Mouse (Mus musculus) hindbrain, embryonic 14.5 days (tissue): Measurements from ENCODE around the gene Ms4a10. TPM values are rescaled to one million over a fixed set of nuclear protein-coding genes. Genes with fewer than 3 reads are reported as not detected.

Experiments used
- ATAC-seq: fragments of 200-750 bp; cut with Nextera tagmentation; 2 replicates; pipeline ENCODE4 v1.8.0; 2017; ENCODE audit warnings: moderate number of reproducible peaks, mild to moderate bottlenecking, moderate TSS enrichment, moderate library complexity; ENCODE audit not compliant: low FRiP score
- DNase-seq: peaks from one replicate; pipeline ENCODE4 v3.0.0-alpha.2; 2015; ENCODE audit warnings: low spot score
- H3K27ac ChIP-seq: fragments of 300-500 bp; sonication (generic); 2 replicates; pipeline ENCODE4 v1.5.1; 2014; ENCODE audit warnings: mild to moderate bottlenecking, moderate library complexity
- H3K27me3 ChIP-seq: fragments of 300-500 bp; sonication (generic); 2 replicates; pipeline ENCODE4 v1.6.1; 2014; ENCODE audit warnings: mild to moderate bottlenecking, low read length, mixed read lengths; ENCODE audit not compliant: control insufficient read depth, insufficient read depth
- H3K36me3 ChIP-seq: fragments of 300-500 bp; sonication (generic); replicated peaks from 2 replicates; pipeline ENCODE4 v1.6.1; 2014; ENCODE audit not compliant: control insufficient read depth, insufficient read depth
- H3K4me1 ChIP-seq: fragments of 300-500 bp; sonication (generic); replicated peaks from 2 replicates; pipeline ENCODE4 v1.6.1; 2014; ENCODE audit warnings: antibody characterized with exemption, low read length, mixed read lengths; ENCODE audit not compliant: control insufficient read depth, insufficient read depth
- H3K4me2 ChIP-seq: fragments of 300-500 bp; sonication (generic); replicated peaks from 2 replicates; pipeline ENCODE4 v1.6.1; 2014; ENCODE audit warnings: mild to moderate bottlenecking, moderate library complexity
- H3K4me3 ChIP-seq: fragments of 300-500 bp; sonication (generic); replicated peaks from 2 replicates; pipeline ENCODE4 v1.5.1; 2014; ENCODE audit warnings: mild to moderate bottlenecking, low read length
- H3K9ac ChIP-seq: fragments of 300-500 bp; sonication (generic); 2 replicates; pipeline ENCODE4 v1.6.1; 2014
- H3K9me3 ChIP-seq: fragments of 300-500 bp; sonication (generic); 2 replicates; pipeline ENCODE4 v1.6.1; 2016; ENCODE audit warnings: low read length; ENCODE audit not compliant: control insufficient read depth
- WGBS: fragments of 180-500 bp; shearing (Covaris S2); extraction: QIAGEN DNeasy Blood & Tissue Kit; methylation state at CpG from one replicate; pipeline ENCODE4 v1.1.7; 2014; 5-methylcytosine and 5-hydroxymethylcytosine counted together
- polyA plus RNA-seq: library from polyadenylated mRNA; unstranded; fragments of >200 nt; fragmentation: Nextera tagmentation; extraction: Ambion mirVana; gene quantifications from 2 replicates; pipeline ENCODE4 v1.2.1, GENCODE M21; 2014

Ms4a10 gene
- not detected in 2 replicates for polyA plus RNA-seq

DNA sequence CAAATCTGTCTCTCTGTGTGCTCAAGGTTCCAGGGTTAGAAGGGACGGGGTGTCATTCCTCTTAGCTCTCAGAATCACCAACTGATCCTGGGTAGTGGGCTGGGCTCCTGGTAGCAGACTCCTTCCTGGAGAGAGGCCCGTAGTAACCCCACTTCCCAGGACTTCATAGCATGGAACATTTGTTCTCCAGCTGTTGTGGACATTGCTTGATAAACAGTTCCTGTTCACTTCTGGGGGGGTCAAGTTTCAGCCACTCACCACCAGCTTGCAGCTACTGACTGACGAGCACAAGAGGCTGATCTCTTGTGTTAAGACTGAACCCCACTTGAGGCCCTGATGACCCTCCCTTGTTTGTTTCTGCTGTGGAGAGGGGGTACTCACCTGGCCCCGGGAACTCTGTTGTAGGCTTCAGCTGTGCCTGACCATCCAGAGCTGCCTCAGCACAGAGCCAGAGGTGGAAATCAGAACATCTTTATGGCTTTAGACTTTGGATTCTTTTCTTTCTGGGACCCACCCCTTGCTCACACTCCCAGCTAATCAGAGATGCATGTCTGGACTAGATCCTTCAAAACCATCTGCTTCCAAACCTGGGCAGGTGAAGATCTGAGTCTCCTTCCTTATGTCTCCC is at the start of gene Ms4a10:
TSS of gene Ms4a10 (minus strand) at position 433 of the 628 bp plus-strand sequence.
- DNase-seq (no peak), ATAC-seq (no peak)
- Histone ChIP-seq H3K27ac (no peak within 1 kb of the TSS), H3K4me2 (no peak within 1 kb of the TSS), H3K36me3 (no peaks in the 10 kb centered on the region), H3K9me3 (no peaks in the 10 kb centered on the region), H3K4me3 (no peak within 1 kb of the TSS), H3K9ac (no peak within 1 kb of the TSS), H3K4me1 (no peaks in the 10 kb centered on the region), H3K27me3 (no peaks in the 10 kb centered on the region)
- 75% methylated on average over 4 of the region's 4 CpGs for WGBS

DNA sequence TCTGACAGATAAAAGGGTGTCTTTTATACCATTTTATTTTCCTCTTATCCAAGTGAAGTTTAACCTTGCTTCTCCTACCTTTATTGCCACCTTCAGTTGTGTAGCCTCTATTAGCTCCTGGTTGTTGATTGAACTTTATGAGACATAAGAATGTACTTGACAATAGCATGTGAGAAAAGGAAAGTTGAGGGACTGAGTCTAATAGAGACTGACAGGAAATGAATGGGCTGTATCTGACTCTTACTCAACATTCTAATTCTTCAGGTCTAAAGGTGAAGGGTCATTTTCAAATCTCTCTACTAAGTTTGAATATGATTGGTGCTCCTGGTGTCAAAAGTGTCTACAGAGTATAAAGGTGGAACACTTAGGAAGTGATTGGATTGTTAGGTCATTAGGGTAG is 47.9 kb upstream of the Ms4a10 start:
- no peaks in the 10 kb centered on the region for H3K4me1 ChIP-seq
- no peaks in the 10 kb centered on the region for H3K9me3 ChIP-seq
- no peak overlapping the region for H3K27ac ChIP-seq
- H3K4me3 ChIP-seq: no peak overlapping the region
- no peak overlapping the region for H3K4me2 ChIP-seq
- no peaks in the 10 kb centered on the region for H3K36me3 ChIP-seq
- no peaks in the 10 kb centered on the region for H3K27me3 ChIP-seq
- ATAC-seq (no peak), DNase-seq (no peak)
- no peak overlapping the region for H3K9ac ChIP-seq

DNA sequence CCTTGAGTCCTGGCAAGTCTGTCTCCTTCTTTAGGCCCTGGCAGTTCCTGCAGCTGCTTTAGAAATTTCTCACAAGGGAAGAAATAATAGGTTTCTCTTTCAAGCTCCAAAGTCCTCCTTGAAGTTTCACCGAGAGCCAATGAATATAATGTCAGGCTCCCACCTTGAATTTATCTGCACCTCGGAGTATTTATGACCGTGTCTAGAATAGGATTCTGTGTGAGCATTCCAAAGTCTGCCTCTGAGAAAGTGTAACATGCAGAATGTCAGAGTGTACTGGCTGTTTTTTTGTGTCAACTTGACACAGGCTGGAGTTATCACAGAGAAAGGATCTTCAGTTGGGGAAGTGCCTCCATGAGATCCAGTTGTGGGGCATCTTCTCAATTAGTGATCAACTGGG is 43.4 kb upstream of the Ms4a10 start, which contains the start of gene Ms4a18:
TSS of gene Ms4a18 (minus strand) at position 141 of the 400 bp plus-strand sequence.
- Histone ChIP-seq H3K4me3 (no peak within 1 kb of the TSS), H3K9me3 (no peaks in the 10 kb centered on the region), H3K9ac (no peak within 1 kb of the TSS), H3K27ac (no peak within 1 kb of the TSS), H3K4me2 (no peak within 1 kb of the TSS), H3K27me3 (no peaks in the 10 kb centered on the region), H3K36me3 (no peaks in the 10 kb centered on the region), H3K4me1 (no peaks in the 10 kb centered on the region)
- no peak for DNase-seq
- 90% methylated on average over 3 of the region's 3 CpGs for WGBS
- no peak for ATAC-seq

DNA sequence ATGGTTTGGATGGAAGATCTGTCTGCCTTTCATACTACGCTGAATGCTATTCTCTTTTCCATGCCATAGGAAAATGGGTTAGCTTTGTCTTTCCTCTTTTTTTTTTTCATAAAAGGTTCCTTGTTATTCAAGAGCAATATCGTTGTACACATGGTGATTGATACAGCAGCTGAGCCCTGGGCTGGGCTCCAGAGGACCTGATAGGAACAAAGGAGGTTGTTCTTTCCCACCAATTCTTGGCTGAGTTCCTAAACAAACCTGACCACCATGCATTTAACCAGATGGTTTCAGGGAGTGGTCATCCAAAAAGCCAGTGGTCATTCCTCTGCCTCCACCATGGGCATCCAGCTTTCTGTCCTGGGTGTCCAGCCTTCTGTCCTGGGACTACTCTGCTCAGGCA is 42.8 kb upstream of the Ms4a10 start:
- Histone ChIP-seq H3K4me1 (no peaks in the 10 kb centered on the region), H3K27ac (no peak overlapping the region), H3K4me3 (no peak overlapping the region), H3K4me2 (no peak overlapping the region), H3K9me3 (no peaks in the 10 kb centered on the region), H3K9ac (no peak overlapping the region), H3K36me3 (no peaks in the 10 kb centered on the region), H3K27me3 (no peaks in the 10 kb centered on the region)
- DNase-seq (no peak), ATAC-seq (no peak)
- WGBS: 69% methylated on average over 2 of the region's 2 CpGs

DNA sequence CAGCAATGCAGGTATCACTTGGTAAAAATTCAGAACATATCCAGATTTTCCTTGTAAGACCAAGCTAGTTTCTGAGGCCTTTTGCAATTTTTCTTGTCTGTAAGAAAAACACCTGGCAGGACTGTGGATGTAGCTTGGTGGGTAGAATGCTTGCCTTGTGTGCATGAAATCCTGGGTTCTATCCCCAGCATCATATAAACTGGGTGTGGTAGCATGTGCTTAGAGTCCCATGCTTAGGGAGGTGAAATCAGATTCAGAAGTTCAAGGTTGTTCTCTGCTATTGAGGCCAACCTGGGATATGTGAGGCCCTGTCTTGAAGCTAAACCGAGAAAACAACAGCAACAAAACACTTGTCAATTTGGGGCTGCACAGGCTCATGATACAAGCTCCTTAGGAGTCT is 41.5 kb upstream of the Ms4a10 start:
- ATAC-seq: no peak
- 84% methylated on average over 1 of the region's 1 CpGs for WGBS

DNA sequence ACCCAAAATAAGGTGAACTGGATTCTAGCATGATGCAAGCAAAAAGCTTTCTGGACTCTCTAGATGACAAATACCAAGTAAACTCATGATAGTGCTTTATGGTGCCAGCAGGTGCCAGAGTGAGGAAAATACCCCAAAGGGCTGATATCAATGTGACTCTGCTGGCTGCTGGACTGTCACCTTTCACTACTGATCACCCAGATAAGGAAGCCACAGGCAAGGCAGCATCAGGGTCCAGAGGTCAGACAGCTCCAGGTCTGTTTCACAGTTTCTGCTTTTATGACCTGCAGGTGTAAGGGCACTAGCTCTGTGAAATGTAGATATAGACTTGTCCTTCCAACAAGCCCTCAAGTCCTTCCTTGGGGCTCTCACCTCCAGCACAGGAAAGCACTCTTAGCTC is 41.0 kb upstream of the Ms4a10 start:
- no peaks in the 10 kb centered on the region for H3K4me1 ChIP-seq
- DNase-seq: no peak
- ATAC-seq: no peak
- no peaks in the 10 kb centered on the region for H3K36me3 ChIP-seq
- no peak overlapping the region for H3K27ac ChIP-seq
- H3K4me3 ChIP-seq: no peak overlapping the region
- H3K9me3 ChIP-seq: no peaks in the 10 kb centered on the region
- H3K9ac ChIP-seq: no peak overlapping the region
- no peak overlapping the region for H3K4me2 ChIP-seq
- H3K27me3 ChIP-seq: no peaks in the 10 kb centered on the region

More for the DNA sequence above, 41.5 kb upstream of the Ms4a10 start:
- Histone ChIP-seq H3K9me3 (no peaks in the 10 kb centered on the region), H3K4me1 (no peaks in the 10 kb centered on the region), H3K4me3 (no peak overlapping the region), H3K4me2 (no peak overlapping the region), H3K36me3 (no peaks in the 10 kb centered on the region), H3K9ac (no peak overlapping the region), H3K27ac (no peak overlapping the region), H3K27me3 (no peaks in the 10 kb centered on the region)
- no peak for DNase-seq

GRCm38 (mm10) chr19:10993150-10993549 is 18.7 kb upstream of the Ms4a10 start, which contains the start of gene Ms4a15:
Gene Ms4a15 (minus strand): TSS chr19:10993250.
- WGBS: 88% methylated on average over 7 of the region's 7 CpGs
- H3K9me3 ChIP-seq: no peaks in the 10 kb centered on the region
- no peak for ATAC-seq

GRCm38 (mm10) chr19:10991911-10992310 is 17.4 kb upstream of the Ms4a10 start:
- Histone ChIP-seq H3K9ac (no peak overlapping the region), H3K9me3 (no peaks in the 10 kb centered on the region), H3K36me3 (no peaks in the 10 kb centered on the region), H3K4me3 (no peak overlapping the region), H3K27me3 (no peaks in the 10 kb centered on the region), H3K27ac (no peak overlapping the region), H3K4me1 (no peaks in the 10 kb centered on the region), H3K4me2 (no peak overlapping the region)
- no peak for DNase-seq
- ATAC-seq: no peak

More at GRCm38 (mm10) chr19:10993150-10993549, 18.7 kb upstream of the Ms4a10 start, which contains the start of gene Ms4a15:
- DNase-seq: no peak
- H3K27ac ChIP-seq: no peak within 1 kb of the TSS
- no peaks in the 10 kb centered on the region for H3K36me3 ChIP-seq
- H3K4me3 ChIP-seq: no peak within 1 kb of the TSS
- H3K4me1 ChIP-seq: no peaks in the 10 kb centered on the region
- H3K9ac ChIP-seq: no peak within 1 kb of the TSS
- H3K27me3 ChIP-seq: no peaks in the 10 kb centered on the region
- no peak within 1 kb of the TSS for H3K4me2 ChIP-seq

DNA sequence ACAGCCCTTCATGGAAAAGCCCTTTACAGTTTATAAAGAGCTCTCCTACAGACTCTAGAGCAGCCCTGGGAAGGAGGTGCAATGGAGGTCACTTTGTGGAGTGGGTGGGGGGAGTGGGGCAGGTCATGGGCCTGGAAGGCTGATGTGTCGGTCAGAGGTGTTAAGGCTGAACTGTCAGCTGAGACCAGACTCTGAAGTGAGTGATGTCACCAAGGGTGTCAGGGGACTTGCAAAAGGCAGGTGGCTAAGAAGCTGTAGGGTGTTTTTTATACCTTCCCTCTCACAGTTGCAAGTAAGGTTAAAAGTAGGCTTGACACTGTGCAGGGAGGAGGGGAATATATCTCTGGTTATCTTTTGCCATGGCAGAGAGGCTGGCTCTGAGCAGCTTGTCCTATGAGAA is 16.3 kb upstream of the Ms4a10 start:
- ATAC-seq: no peak
- no peaks in the 10 kb centered on the region for H3K9me3 ChIP-seq
- 78% methylated on average over 1 of the region's 1 CpGs for WGBS
- no peak overlapping the region for H3K27ac ChIP-seq
- no peak overlapping the region for H3K9ac ChIP-seq
- H3K4me1 ChIP-seq: no peaks in the 10 kb centered on the region
- no peaks in the 10 kb centered on the region for H3K27me3 ChIP-seq
- no peak overlapping the region for H3K4me2 ChIP-seq
- DNase-seq: no peak
- H3K4me3 ChIP-seq: no peak overlapping the region
- no peaks in the 10 kb centered on the region for H3K36me3 ChIP-seq

DNA sequence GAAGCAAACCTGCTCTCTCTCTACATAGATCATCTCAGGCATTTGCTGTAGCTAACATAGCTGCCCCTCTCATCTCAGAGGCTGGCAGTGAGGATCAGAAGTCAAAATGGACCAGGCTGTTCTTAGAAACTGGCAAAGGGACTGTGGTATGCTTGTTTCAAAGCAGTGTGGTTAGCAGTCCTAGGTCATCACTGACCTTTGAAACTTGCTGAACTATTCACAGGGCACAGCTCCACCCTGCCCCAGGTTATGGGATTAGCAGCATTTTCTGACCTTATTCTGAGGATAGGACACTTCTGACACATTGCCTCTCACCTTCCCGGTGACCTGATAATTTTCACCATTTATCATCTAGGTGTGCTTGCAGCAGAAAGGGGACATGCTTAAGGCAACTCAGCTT is 14.1 kb upstream of the Ms4a10 start:
- DNase-seq (no peak), ATAC-seq (no peak)
- H3K9me3 ChIP-seq: no peaks in the 10 kb centered on the region
- H3K27ac ChIP-seq: no peak overlapping the region
- no peak overlapping the region for H3K4me3 ChIP-seq
- H3K9ac ChIP-seq: no peak overlapping the region
- 94% methylated on average over 1 of the region's 1 CpGs for WGBS
- no peaks in the 10 kb centered on the region for H3K36me3 ChIP-seq
- no peaks in the 10 kb centered on the region for H3K4me1 ChIP-seq
- H3K4me2 ChIP-seq: no peak overlapping the region
- H3K27me3 ChIP-seq: no peaks in the 10 kb centered on the region
